Mouse (Mus musculus) midbrain, embryonic 12.5 days (tissue): ENCODE measurements around the gene Gipc3. TPM values are rescaled to one million over a fixed set of nuclear protein-coding genes. Genes with fewer than 3 reads are reported as not detected.

Source experiments
- ATAC-seq: fragments of 200-750 bp; cut with Nextera tagmentation; 2 replicates; pipeline ENCODE4 v1.8.0; 2017; ENCODE audit warnings: low read depth, moderate TSS enrichment, moderate library complexity; ENCODE audit not compliant: low FRiP score
- H3K27ac ChIP-seq: fragments of 300-500 bp; sonication (generic); replicated peaks from 2 replicates; pipeline ENCODE4 v1.5.1; 2016; ENCODE audit warnings: mild to moderate bottlenecking
- H3K27me3 ChIP-seq: fragments of 300-500 bp; sonication (generic); 2 replicates; pipeline ENCODE4 v1.6.1; 2016; ENCODE audit warnings: mild to moderate bottlenecking
- H3K36me3 ChIP-seq: fragments of 300-500 bp; sonication (generic); 2 replicates; pipeline ENCODE4 v1.6.1; 2016
- H3K4me1 ChIP-seq: fragments of 300-500 bp; sonication (generic); 2 replicates; pipeline ENCODE4 v1.6.1; 2016
- H3K4me2 ChIP-seq: fragments of 300-500 bp; sonication (generic); replicated peaks from 2 replicates; pipeline ENCODE4 v1.6.1; 2016; ENCODE audit warnings: mild to moderate bottlenecking, moderate library complexity
- H3K4me3 ChIP-seq: fragments of 300-500 bp; sonication (generic); 2 replicates; pipeline ENCODE4 v1.5.1; 2016; ENCODE audit warnings: mild to moderate bottlenecking
- H3K9ac ChIP-seq: fragments of 300-500 bp; sonication (generic); replicated peaks from 2 replicates; pipeline ENCODE4 v1.6.1; 2016; ENCODE audit warnings: mild to moderate bottlenecking, moderate library complexity
- H3K9me3 ChIP-seq: fragments of 300-500 bp; sonication (generic); 2 replicates; pipeline ENCODE4 v1.6.1; 2016; ENCODE audit warnings: mild to moderate bottlenecking
- WGBS: fragments of 180-500 bp; shearing (Covaris S2); methylation state at CpG from one replicate; pipeline ENCODE4 v1.1.7; 2016; 5-methylcytosine and 5-hydroxymethylcytosine counted together
- polyA plus RNA-seq: library from polyadenylated mRNA; unstranded; fragments of >200 nt; fragmentation: Nextera tagmentation; extraction: Ambion mirVana; gene quantifications from 2 replicates; pipeline ENCODE4 v1.2.1, GENCODE M21; 2016

Gipc3 gene
- polyA plus RNA-seq = not detected in 2 replicates

- Histone ChIP-seq H3K27me3 (peaks cover 84% of the 10 kb centered on the region), H3K4me3 (peak within 1 kb of the TSS; percentile 45), H3K9me3 (no peaks in the 10 kb centered on the region), H3K27ac (no peak within 1 kb of the TSS), H3K36me3 (peaks cover 16% of the 10 kb centered on the region), H3K9ac (peak within 1 kb of the TSS; percentile 62), H3K4me1 (peaks cover 19% of the 10 kb centered on the region), H3K4me2 (peak within 1 kb of the TSS; percentile 69)
- ATAC-seq = no peak
- whole genome bisulfite sequencing = 5% methylated on average over 56 of the region's 67 CpGs
Observed at GRCm38 (mm10) chr10:81342686-81343505, at the start of gene Gipc3. Gene Gipc3 (minus strand): TSS chr10:81343266.

GRCm38 (mm10) chr10:81392781-81393185, 49.7 kb upstream of the Gipc3 start, which contains the start of gene Smim24:
Gene Smim24 (plus strand): TSS chr10:81393051.
- peak within 1 kb of the TSS; percentile 19 for H3K4me3 ChIP-seq
- H3K4me2 ChIP-seq = peak within 1 kb of the TSS; percentile 38
- H3K27ac ChIP-seq = no peak within 1 kb of the TSS
- H3K9ac ChIP-seq = peak within 1 kb of the TSS; percentile 46
- no peak for ATAC-seq
- peaks cover 14% of the 10 kb centered on the region for H3K36me3 ChIP-seq
- no peaks in the 10 kb centered on the region for H3K9me3 ChIP-seq
- H3K4me1 ChIP-seq = peaks cover 31% of the 10 kb centered on the region
- H3K27me3 ChIP-seq = peaks cover 11% of the 10 kb centered on the region; the same call in 1 of the 2 replicates
- WGBS = 69% methylated on average over 14 of the region's 14 CpGs

DNA sequence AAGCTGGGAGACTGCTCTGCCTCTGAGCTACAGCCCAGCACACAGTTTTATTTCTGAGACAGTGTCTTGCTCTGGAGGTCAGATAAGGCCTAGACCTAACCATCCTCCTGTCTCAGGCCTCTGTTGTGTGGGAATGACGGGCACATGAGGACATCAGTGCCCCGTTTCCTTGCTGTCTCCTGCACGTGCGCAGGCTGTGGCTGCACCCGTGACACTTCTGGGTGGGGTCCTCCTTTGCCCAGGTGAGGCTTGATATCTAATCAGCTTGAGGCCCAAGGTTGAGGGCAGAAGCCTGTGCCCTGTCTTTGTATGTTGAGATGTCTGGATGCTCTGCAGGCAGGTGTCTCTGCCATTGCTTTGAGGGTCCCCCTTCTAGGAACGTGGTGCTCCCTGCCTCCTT, 49.2 kb upstream of the Gipc3 start:
- 88% methylated on average over 6 of the region's 6 CpGs for WGBS

DNA sequence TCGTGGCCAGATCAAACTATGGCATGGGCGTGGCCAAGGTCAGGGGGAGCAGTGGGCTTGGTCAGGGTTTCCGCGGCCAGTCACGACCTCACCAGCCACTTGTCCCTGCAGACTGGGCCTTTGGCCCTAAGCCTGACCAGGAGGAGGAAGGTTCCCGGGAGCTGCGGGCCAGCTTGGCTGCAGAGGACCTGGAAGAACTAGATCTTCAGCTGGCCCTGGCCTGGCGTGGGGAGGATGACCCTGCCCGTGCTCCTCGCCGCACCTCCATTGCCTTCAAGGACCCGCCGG, 47.6 kb upstream of the Gipc3 start:
- Histone ChIP-seq H3K27me3 (peaks cover 7% of the 10 kb centered on the region; the same call in 1 of the 2 replicates), H3K9me3 (no peaks in the 10 kb centered on the region), H3K27ac (no peak overlapping the region), H3K4me3 (no peak overlapping the region), H3K36me3 (peaks cover 34% of the 10 kb centered on the region), H3K4me1 (peaks cover 25% of the 10 kb centered on the region), H3K4me2 (no peak overlapping the region), H3K9ac (no peak overlapping the region)
- ATAC-seq = no peak
- 94% methylated on average over 13 of the region's 13 CpGs for WGBS

More for the DNA sequence above, 49.2 kb upstream of the Gipc3 start:
- H3K9me3 ChIP-seq = no peaks in the 10 kb centered on the region
- H3K27ac ChIP-seq = no peak overlapping the region
- H3K27me3 ChIP-seq = peaks cover 7% of the 10 kb centered on the region; the same call in 1 of the 2 replicates
- no peak overlapping the region for H3K4me3 ChIP-seq
- H3K4me1 ChIP-seq = peaks cover 27% of the 10 kb centered on the region
- ATAC-seq = no peak
- no peak overlapping the region for H3K9ac ChIP-seq
- peaks cover 19% of the 10 kb centered on the region for H3K36me3 ChIP-seq
- no peak overlapping the region for H3K4me2 ChIP-seq

DNA sequence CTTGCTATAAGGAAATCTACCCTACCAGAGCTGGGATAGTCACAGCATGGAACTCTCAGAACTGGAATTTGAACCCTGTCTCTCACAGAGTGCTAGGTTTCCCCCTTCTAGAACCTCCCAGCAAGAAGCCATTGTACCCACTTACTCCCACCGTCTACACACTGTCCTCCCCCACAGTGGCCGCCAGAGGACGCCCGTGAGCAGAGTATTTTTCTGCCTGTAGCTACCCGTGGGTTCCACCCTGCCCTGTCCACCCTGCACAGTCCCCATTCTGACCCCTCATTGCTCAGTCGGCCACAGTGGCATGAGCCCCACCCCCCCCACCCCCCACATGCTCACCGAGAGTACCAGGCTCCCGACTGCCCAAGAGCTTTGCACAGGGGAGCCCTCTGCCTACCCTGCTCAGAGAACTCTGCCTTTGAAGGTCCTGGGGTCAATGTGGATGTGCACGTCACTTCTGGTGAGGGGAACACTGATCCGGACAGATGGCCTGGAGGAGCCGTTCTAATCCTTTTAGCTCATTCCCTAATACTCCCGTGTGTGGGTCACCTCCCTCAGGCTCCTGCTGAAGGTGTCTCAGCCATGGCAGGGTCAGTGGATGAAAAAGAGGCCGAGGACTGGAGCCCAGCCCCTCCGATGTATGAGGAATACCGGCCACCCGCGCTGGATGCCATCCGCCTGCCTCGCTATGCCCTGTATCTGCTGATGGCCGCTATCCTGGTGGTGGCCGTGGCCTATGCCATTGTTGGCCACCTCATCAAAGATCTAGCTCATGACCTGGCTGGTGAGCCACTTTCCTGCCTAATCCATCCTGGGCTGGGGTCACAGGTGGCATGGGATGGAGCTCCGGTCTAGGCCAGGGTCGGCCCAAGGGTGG, 47.0 kb upstream of the Gipc3 start:
- H3K27me3 ChIP-seq = peaks cover 7% of the 10 kb centered on the region; the same call in 1 of the 2 replicates
- H3K9ac ChIP-seq = no peak overlapping the region
- ATAC-seq = peak; percentile 62; the same call in 1 of the 2 replicates
- H3K4me1 ChIP-seq = peaks cover 31% of the 10 kb centered on the region
- H3K36me3 ChIP-seq = peaks cover 34% of the 10 kb centered on the region
- H3K9me3 ChIP-seq = no peaks in the 10 kb centered on the region
- H3K4me2 ChIP-seq = no peak overlapping the region
- H3K27ac ChIP-seq = no peak overlapping the region
- no peak overlapping the region for H3K4me3 ChIP-seq
- whole genome bisulfite sequencing = 57% methylated on average over 23 of the region's 23 CpGs

GRCm38 (mm10) chr10:81389373-81389772, 46.3 kb upstream of the Gipc3 start:
- Histone ChIP-seq H3K27me3 (peaks cover under 1% of the 10 kb centered on the region; the same call in 1 of the 2 replicates), H3K36me3 (peaks cover 34% of the 10 kb centered on the region), H3K9ac (no peak overlapping the region), H3K9me3 (no peaks in the 10 kb centered on the region), H3K27ac (0 out of 2 replicates have a peak overlapping the region, but pooled peaks have one; percentile 46), H3K4me1 (peaks cover 34% of the 10 kb centered on the region), H3K4me2 (no peak overlapping the region), H3K4me3 (no peak overlapping the region)
- ATAC-seq = no peak
- WGBS = 59% methylated on average over 3 of the region's 3 CpGs

- no peak for ATAC-seq
- Histone ChIP-seq H3K27me3 (no peaks in the 10 kb centered on the region; the same call in 1 of the 2 replicates), H3K4me2 (no peak within 1 kb of the TSS), H3K9ac (no peak within 1 kb of the TSS), H3K4me3 (no peak within 1 kb of the TSS), H3K27ac (0 out of 2 replicates have a peak within 1 kb of the TSS, but pooled peaks have one; percentile 46), H3K9me3 (no peaks in the 10 kb centered on the region), H3K4me1 (peaks cover 29% of the 10 kb centered on the region), H3K36me3 (peaks cover 34% of the 10 kb centered on the region)
- WGBS = 90% methylated on average over 5 of the region's 5 CpGs
Observed at GRCm38 (mm10) chr10:81388505-81389055, 45.5 kb upstream of the Gipc3 start, which contains the start of gene Gm48552. Gene Gm48552 (plus strand): TSS chr10:81389005.

GRCm38 (mm10) chr10:81387716-81388115, 44.6 kb upstream of the Gipc3 start:
- no peak overlapping the region for H3K9ac ChIP-seq
- no peak for ATAC-seq

GRCm38 (mm10) chr10:81385603-81386306, 42.7 kb upstream of the Gipc3 start:
- Histone ChIP-seq H3K27me3 (no peaks in the 10 kb centered on the region), H3K9me3 (no peaks in the 10 kb centered on the region), H3K4me2 (peak overlapping the region; percentile 87), H3K27ac (no peak overlapping the region), H3K4me3 (peak overlapping the region; percentile 65), H3K4me1 (peaks cover 24% of the 10 kb centered on the region), H3K9ac (peak overlapping the region; percentile 83; the same call in 1 of the 2 replicates), H3K36me3 (peaks cover 34% of the 10 kb centered on the region)
- no peak for ATAC-seq
- 81% methylated on average over 22 of the region's 22 CpGs for WGBS

More at GRCm38 (mm10) chr10:81387716-81388115, 44.6 kb upstream of the Gipc3 start:
- WGBS = 93% methylated on average over 20 of the region's 20 CpGs
- Histone ChIP-seq H3K27me3 (no peaks in the 10 kb centered on the region; the same call in 1 of the 2 replicates), H3K36me3 (peaks cover 34% of the 10 kb centered on the region), H3K4me3 (no peak overlapping the region), H3K9me3 (no peaks in the 10 kb centered on the region), H3K4me2 (no peak overlapping the region), H3K4me1 (peaks cover 21% of the 10 kb centered on the region), H3K27ac (no peak overlapping the region)

DNA sequence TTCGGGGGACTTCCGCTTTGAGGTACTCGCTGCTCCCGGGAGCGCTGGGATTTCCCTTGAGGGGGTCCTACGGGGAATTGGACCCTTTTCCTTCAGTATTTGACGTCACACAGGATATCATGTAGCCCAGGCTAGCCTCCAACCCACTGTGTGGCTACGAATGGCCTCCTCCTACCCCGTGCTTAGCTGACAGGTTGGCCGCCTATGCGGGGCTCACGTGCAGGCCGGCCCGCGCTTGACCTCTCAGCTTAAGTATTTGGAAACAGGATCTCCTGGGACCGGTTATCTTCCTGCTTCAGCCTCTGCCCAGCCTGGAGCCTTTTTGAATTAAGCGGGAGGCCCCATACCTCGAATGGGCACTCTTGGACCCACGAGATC, 41.5 kb upstream of the Gipc3 start:
- no peaks in the 10 kb centered on the region for H3K9me3 ChIP-seq
- WGBS = under 1% methylated on average over 19 of the region's 19 CpGs
- peak overlapping the region; percentile 83 for H3K9ac ChIP-seq
- H3K36me3 ChIP-seq = peaks cover 34% of the 10 kb centered on the region
- peak overlapping the region; percentile 78 for H3K27ac ChIP-seq
- H3K4me3 ChIP-seq = peak overlapping the region; percentile 65
- H3K4me1 ChIP-seq = peaks cover 18% of the 10 kb centered on the region
- H3K27me3 ChIP-seq = no peaks in the 10 kb centered on the region
- H3K4me2 ChIP-seq = peak overlapping the region; percentile 87
- ATAC-seq = peak; percentile 20; the same call in 1 of the 2 replicates
